Mouse (Mus musculus) liver, embryonic 14.5 days (tissue): ENCODE results near the gene Hsp90ab1. TPM values are rescaled to one million over a fixed set of nuclear protein-coding genes. Genes with fewer than 3 reads are reported as not detected.

ENCODE experiments used
- ATAC-seq: fragments of 200-750 bp; cut with Nextera tagmentation; 2 replicates; pipeline ENCODE4 v1.8.0; 2017; ENCODE audit warnings: moderate number of reproducible peaks, mild to moderate bottlenecking, moderate library complexity; ENCODE audit not compliant: insufficient read depth
- DNase-seq, 3 experiments: peaks; one replicate each; pipeline ENCODE4 v3.0.0-alpha.2; 2012 to 2013; ENCODE audit warnings: low read depth in 3 of 3, low spot score in 3 of 3
- H3K27ac ChIP-seq: fragments of 300-500 bp; sonication (generic); 2 replicates; pipeline ENCODE4 v1.5.1; 2014; ENCODE audit warnings: moderate library complexity, mild to moderate bottlenecking, control low read depth, inconsistent platforms
- H3K27me3 ChIP-seq: fragments of 300-500 bp; sonication (generic); 2 replicates; pipeline ENCODE4 v1.6.1; 2014; ENCODE audit warnings: mild to moderate bottlenecking, low read length, moderate library complexity; ENCODE audit not compliant: control insufficient read depth, insufficient read depth
- H3K36me3 ChIP-seq: fragments of 300-500 bp; sonication (generic); replicated peaks from 2 replicates; pipeline ENCODE4 v1.6.1; 2014; ENCODE audit warnings: low read depth; ENCODE audit not compliant: control insufficient read depth, insufficient read depth
- H3K4me1 ChIP-seq, 2 experiments: fragments of 200-500 bp in 1 of 2; fragments of 300-500 bp in 1 of 2; sonication (generic) in 1 of 2; replicated peaks; 2 replicates each; pipeline ENCODE4 v1.6.1; 2012 to 2014; ENCODE audit warnings: antibody characterized with exemption in 1 of 2, inconsistent platforms in 1 of 2, low read length in 1 of 2; ENCODE audit not compliant: control insufficient read depth in 2 of 2, insufficient read depth in 2 of 2
- H3K4me2 ChIP-seq: fragments of 300-500 bp; sonication (generic); 2 replicates; pipeline ENCODE4 v1.6.1; 2014; ENCODE audit warnings: low read depth, mild to moderate bottlenecking, control low read depth, moderate library complexity
- H3K4me3 ChIP-seq, 2 experiments: fragments of 200-500 bp in 1 of 2; fragments of 300-500 bp in 1 of 2; sonication (generic) in 1 of 2; 2 replicates each; pipeline ENCODE4 v1.5.1; 2012 to 2014; ENCODE audit warnings: low read depth in 2 of 2, low read length in 2 of 2, mild to moderate bottlenecking in 2 of 2, control low read depth in 1 of 2, inconsistent platforms in 1 of 2, moderate library complexity in 1 of 2; ENCODE audit not compliant: insufficient read depth in 1 of 2
- H3K9ac ChIP-seq: fragments of 300-500 bp; sonication (generic); replicated peaks from 2 replicates; pipeline ENCODE4 v1.6.1; 2014; ENCODE audit warnings: mild to moderate bottlenecking, control low read depth, moderate library complexity
- H3K9me3 ChIP-seq: fragments of 300-500 bp; sonication (generic); 2 replicates; pipeline ENCODE4 v1.6.1; 2016; ENCODE audit warnings: low read length, mixed read lengths; ENCODE audit not compliant: control insufficient read depth
- CTCF ChIP-seq: IDR thresholded peaks from 2 replicates; pipeline ENCODE4 v1.5.1; 2016; ENCODE audit warnings: antibody characterized with exemption, low read depth, control low read depth
- EP300 ChIP-seq: IDR thresholded peaks from 2 replicates; pipeline ENCODE4 v1.6.1; 2016; ENCODE audit warnings: antibody characterized with exemption, low read depth
- WGBS: fragments of 180-500 bp; shearing (Covaris S2); extraction: QIAGEN DNeasy Blood & Tissue Kit; methylation state at CpG from one replicate; pipeline ENCODE4 v1.1.7; 2014; ENCODE audit not compliant: insufficient replicate concordance; 5-methylcytosine and 5-hydroxymethylcytosine counted together
- polyA plus RNA-seq, 2 experiments: library from polyadenylated mRNA; depleted of rRNA in 1 of 2; stranded (reverse) in 1 of 2; unstranded in 1 of 2; fragments of >200 nt; fragmentation: Nextera tagmentation in 1 of 2; extraction: Ambion mirVana in 1 of 2; gene quantifications; 2 replicates each; pipeline versions ENCODE4 v1.2.1 to v1.2.3; 2012 to 2014

Hsp90ab1 gene
- polyA plus RNA-seq, 2 experiments: 369 to 531 TPM

DNA sequence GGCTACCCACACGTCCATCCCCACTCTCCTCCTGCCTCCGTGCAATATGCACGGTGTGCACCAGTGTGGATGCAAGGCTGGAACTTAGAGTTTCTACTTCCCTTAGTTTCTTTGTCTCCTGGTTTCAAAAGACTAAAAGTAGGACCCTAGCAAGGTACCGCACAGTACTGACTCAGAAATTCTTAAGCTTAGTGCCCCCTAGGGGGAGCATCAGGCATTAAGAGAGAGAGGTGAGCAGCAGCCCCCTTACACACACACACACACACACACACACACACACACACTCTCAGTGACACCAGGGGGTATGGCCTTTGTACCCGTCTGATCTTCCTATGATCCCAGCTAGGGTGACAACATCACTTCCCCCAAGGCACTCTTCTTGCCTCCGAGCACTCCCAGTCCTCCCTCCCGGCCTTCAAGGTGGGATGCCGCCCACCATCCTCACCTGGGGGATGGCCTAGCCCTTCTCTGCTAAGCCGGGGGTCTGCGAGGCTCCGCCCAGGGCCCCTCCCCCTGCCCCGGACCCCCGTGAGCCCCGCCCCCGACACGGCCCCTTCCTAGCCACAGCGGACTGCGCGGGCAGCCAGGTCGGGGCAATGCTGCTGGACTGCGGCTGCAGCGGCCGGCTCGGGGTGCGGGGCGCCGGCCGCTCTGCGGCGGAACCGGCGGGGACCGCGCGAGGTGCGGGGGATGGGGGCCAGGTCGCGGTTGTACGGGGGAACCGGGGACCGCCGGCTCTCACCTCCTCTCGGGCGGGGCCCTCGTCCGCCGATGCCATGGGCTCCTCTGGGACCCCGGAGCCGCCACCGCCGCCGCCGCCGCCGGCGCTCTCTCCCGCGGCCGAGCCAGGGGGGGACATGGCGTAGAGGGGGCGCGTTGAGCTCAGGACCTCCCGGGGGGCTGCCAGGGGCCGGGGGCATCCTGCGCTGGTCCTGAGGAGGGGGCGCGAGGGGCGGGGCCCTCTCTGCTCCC, 24.2 kb downstream of the Hsp90ab1 start:
- Histone ChIP-seq H3K4me2 (peak overlapping the region; percentile 57), H3K27ac (no peak overlapping the region), H3K4me1 (0 out of 4 replicates have a peak, but pooled peaks cover 0 to 2% of the 10 kb centered on the region in 2 experiments), H3K27me3 (peaks cover 79% of the 10 kb centered on the region), H3K9ac (no peak overlapping the region), H3K36me3 (no peaks in the 10 kb centered on the region), H3K4me3 (peak overlapping the region; percentile 2 to 33; a peak in 2 of 4 replicates), H3K9me3 (no peaks in the 10 kb centered on the region)
- DNase-seq (no peak), ATAC-seq (no peak)
- 4% methylated on average over 62 of the region's 68 CpGs for WGBS
- peak; percentile 23; the same call in 1 of the 2 replicates for TF ChIP-seq CTCF
- TF ChIP-seq EP300: no peak

DNA sequence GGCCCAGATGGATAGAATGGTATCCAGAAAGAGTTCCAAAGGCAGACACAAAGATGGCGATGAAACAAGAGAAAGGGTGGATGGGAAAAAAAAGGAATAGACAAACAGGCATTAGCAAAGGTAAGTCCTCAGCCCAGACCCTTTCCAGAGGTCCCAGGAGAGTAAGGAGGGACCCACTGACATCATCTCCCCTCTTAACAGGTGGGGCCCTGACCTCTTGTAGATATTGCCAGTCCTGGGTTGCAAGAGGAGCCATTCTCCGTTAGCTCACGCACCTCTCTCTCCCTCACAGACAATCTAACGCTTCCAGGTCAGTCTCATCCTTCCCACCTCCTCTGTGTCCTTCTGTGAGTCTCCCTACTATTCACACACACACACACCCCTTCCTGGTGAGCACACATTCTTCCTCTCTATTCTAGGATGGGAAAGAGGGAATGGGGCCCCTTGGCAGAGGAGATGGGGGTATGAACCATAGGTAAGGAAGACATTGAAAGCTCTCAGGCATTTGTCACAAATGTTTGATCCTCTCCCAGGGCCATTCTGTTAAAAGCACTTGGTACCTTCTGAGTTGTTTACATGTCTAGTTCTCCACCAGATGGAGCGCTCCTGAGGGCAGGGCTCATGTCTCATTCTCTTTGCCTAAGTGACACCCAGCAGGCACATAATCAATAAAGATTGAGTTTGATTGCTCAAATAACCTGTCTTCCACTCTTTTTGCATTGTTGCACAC, 25.4 kb downstream of the Hsp90ab1 start:
- Histone ChIP-seq H3K9me3 (no peaks in the 10 kb centered on the region), H3K9ac (no peak overlapping the region), H3K4me3 (no peak overlapping the region), H3K27me3 (peaks cover 90% of the 10 kb centered on the region), H3K4me1 (0 out of 4 replicates have a peak, but pooled peaks cover 0 to 2% of the 10 kb centered on the region in 2 experiments), H3K27ac (no peak overlapping the region), H3K4me2 (no peak overlapping the region), H3K36me3 (no peaks in the 10 kb centered on the region)
- TF ChIP-seq EP300 (no peak), CTCF (no peak)
- 47% methylated on average over 5 of the region's 5 CpGs for WGBS
- DNase-seq: no peak
- no peak for ATAC-seq

DNA sequence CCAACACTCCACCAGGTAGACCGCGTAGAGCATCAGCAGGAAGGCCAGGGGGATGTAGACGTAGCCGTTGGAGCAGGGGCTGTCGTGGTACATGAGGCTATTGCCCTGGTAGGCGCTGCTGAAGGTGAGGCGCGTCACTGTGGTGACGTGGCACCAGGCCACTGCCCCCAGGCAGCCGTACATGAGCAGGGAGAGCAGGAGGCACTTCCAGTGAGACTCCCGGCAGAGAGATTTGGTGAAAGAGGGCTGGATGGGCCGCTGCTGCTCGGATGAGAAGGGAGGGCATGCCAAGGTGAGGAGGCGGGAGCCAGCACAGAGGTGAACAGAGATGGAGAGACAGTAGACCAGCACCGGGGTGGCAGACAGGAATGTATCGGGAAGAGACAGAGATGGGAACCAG, 26.1 kb downstream of the Hsp90ab1 start:
- no peak overlapping the region for H3K4me3 ChIP-seq
- H3K4me2 ChIP-seq: no peak overlapping the region
- TF ChIP-seq CTCF (no peak), EP300 (no peak)
- H3K27me3 ChIP-seq: peaks cover 90% of the 10 kb centered on the region
- ATAC-seq (no peak), DNase-seq (no peak)
- WGBS: 55% methylated on average over 16 of the region's 16 CpGs
- H3K36me3 ChIP-seq: no peaks in the 10 kb centered on the region
- no peaks in the 10 kb centered on the region for H3K9me3 ChIP-seq
- no peak overlapping the region for H3K9ac ChIP-seq
- H3K4me1 ChIP-seq: 0 out of 4 replicates have a peak, but pooled peaks cover 0 to under 1% of the 10 kb centered on the region in 2 experiments
- no peak overlapping the region for H3K27ac ChIP-seq

DNA sequence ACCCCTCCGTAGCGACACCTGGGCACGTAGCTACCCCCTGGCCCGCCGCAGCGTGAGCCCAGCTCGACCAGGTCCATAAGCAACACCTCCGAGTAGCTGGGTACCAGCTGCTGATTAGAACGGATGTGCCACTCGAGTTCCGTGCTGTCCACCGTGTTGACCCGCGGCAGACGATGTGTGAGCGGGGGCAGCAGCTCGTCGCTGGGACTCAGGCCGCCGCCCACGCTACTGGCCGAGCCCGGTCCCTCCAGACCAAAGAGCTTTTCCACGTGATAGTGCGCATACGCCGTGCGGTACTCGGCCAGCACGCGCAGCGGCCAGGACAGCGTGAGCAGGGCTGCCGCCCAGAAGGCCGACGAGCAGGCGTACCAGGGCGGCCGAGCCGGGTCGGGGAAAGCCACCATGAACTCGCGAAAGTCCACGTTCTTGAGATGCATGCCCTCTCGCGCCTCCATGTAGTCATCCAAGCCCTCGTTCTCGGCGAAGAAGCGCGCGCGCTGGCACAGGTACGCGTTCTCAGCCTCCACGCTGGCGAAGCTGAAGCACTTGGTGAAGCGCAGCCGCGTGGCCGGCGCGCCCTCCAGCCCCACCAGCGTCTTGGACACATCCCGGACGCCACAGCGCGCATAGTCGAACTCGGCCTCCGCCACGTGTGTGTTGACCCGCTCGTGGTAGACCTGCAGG, 27.7 kb downstream of the Hsp90ab1 start:
- H3K27me3 ChIP-seq: peaks cover 77% of the 10 kb centered on the region
- no peak overlapping the region for H3K27ac ChIP-seq
- 3% methylated on average over 74 of the region's 74 CpGs for WGBS
- TF ChIP-seq CTCF (no peak), EP300 (no peak)
- DNase-seq: no peak
- no peak overlapping the region for H3K9ac ChIP-seq
- H3K9me3 ChIP-seq: no peaks in the 10 kb centered on the region
- no peak for ATAC-seq
- H3K4me2 ChIP-seq: no peak overlapping the region
- no peak overlapping the region for H3K4me3 ChIP-seq
- no peaks in the 10 kb centered on the region for H3K36me3 ChIP-seq
- H3K4me1 ChIP-seq: no peaks in the 10 kb centered on the region
